8 mouse cellular contexts compared by ENCODE assay signal in the genomic region with DNA sequence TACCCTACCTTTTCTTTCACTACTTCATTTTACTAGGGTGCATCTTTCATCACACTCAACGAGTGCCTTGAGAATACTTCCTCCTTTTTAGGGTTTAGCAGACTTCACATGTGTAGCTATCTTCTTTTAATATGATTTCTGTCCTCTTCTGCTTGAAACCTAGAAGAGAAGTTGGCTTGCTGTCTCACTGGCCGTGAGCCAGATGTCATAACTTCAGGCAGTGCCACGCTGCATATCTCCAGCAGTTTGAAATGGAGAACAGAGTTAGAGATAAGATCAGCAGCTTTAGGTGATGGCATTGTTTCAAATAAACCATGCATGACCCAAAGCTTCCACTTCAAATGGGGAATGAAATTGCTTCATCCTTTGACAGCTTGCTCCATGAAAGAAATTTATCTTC.
A peak's percentile ranks its signal among the peaks of the same experiment; 100 is the strongest.
DNase-seq lines count a peak whose midpoint lies in the region; ATAC-seq and TF ChIP-seq lines count a peak whose summit lies in the region.

No protein-coding gene starts in this region.

- no peaks in the 10 kb centered on the region for H3K36me3 ChIP-seq in heart, embryonic 13.5 days
- no peaks in the 10 kb centered on the region for H3K36me3 ChIP-seq in lung, postnatal 0 days (ENCODE audit: insufficient read depth, low read length)
- no peaks in the 10 kb centered on the region for H3K36me3 ChIP-seq in liver, postnatal 0 days (replicated peaks; ENCODE audit: insufficient read depth, low read length)

- ATAC-seq in heart, embryonic 13.5 days (ENCODE audit: extremely low read depth, insufficient number of reproducible peaks, low FRiP score, low TSS enrichment), result no peak
- ATAC-seq in lung, postnatal 0 days, result peak; percentile 77
- ATAC-seq in liver, postnatal 0 days, result no peak

- no peak for TF ChIP-seq CTCF in lung, postnatal 0 days (IDR thresholded peaks at IDR 0.05)
- TF ChIP-seq CTCF in liver, postnatal 0 days (IDR thresholded peaks at IDR 0.05; ENCODE audit: low read depth), result no peak

- H3K4me3 ChIP-seq in heart, embryonic 13.5 days, result no peak overlapping the region
- no peak overlapping the region for H3K4me3 ChIP-seq in lung, postnatal 0 days (ENCODE audit: low read depth, low read length)
- H3K4me3 ChIP-seq in liver, postnatal 0 days (ENCODE audit: low read depth, low read length), result no peak overlapping the region

- no peaks in the 10 kb centered on the region for H3K27me3 ChIP-seq in heart, embryonic 13.5 days (replicated peaks)
- H3K27me3 ChIP-seq in lung, postnatal 0 days (replicated peaks; ENCODE audit: insufficient read depth, low read length), result no peaks in the 10 kb centered on the region
- H3K27me3 ChIP-seq in liver, postnatal 0 days (ENCODE audit: insufficient read depth, low read length), result no peaks in the 10 kb centered on the region

- intact Hi-C loops in heart, postnatal 25 days (cut with DNase I), result loop anchor here (5.0 kb wide), 1 partner anchor 35 kb away; no protein-coding TSS in a partner anchor
- intact Hi-C loops in heart, postnatal 14 days (cut with DNase I), result no loop called here

- H3K9me3 ChIP-seq in heart, embryonic 13.5 days, result no peaks in the 10 kb centered on the region
- H3K9me3 ChIP-seq in lung, postnatal 0 days (ENCODE audit: low read length), result no peaks in the 10 kb centered on the region
- H3K9me3 ChIP-seq in liver, postnatal 0 days (ENCODE audit: low read length), result no peaks in the 10 kb centered on the region

- no peak for DNase-seq in heart, postnatal 25 days (ENCODE audit: low spot score)
- DNase-seq in NIH3T3 (ENCODE audit: low read depth) (peak; percentile 56), liver (no peak)
- DNase-seq in heart, postnatal 14 days, result peak; percentile 39 to 41
- peak; percentile 76 for DNase-seq in lung, postnatal 0 days (ENCODE audit: low spot score)
- DNase-seq in right cerebral cortex, postnatal 25 days, result no peak
- DNase-seq in liver, postnatal 0 days, result no peak

- H3K4me2 ChIP-seq in heart, embryonic 13.5 days, result no peak overlapping the region
- no peak overlapping the region for H3K4me2 ChIP-seq in lung, postnatal 0 days (replicated peaks; ENCODE audit: low read depth, low read length)
- H3K4me2 ChIP-seq in liver, postnatal 0 days (ENCODE audit: low read depth, low read length), result no peak overlapping the region

- 30% methylated on average over 3 of the region's 3 CpGs for WGBS in heart, embryonic 13.5 days
- WGBS in lung, postnatal 0 days, result 22% methylated on average over 3 of the region's 3 CpGs
- WGBS in liver, postnatal 0 days (ENCODE audit: insufficient replicate concordance), result 29% methylated on average over 3 of the region's 3 CpGs

- peak; percentile 75; the same call in 1 of the 2 replicates for TF ChIP-seq EP300 in lung, postnatal 0 days (IDR thresholded peaks at IDR 0.05)
- no peak for TF ChIP-seq EP300 in liver, postnatal 0 days (IDR thresholded peaks at IDR 0.05; ENCODE audit: low read depth)

- H3K27ac ChIP-seq in heart, embryonic 13.5 days (replicated peaks), result peak overlapping the region; percentile 73
- no peak overlapping the region for H3K27ac ChIP-seq in lung, postnatal 0 days (ENCODE audit: low read length)
- no peak overlapping the region for H3K27ac ChIP-seq in liver, postnatal 0 days (ENCODE audit: low read depth)

- peaks cover 18% of the 10 kb centered on the region for H3K4me1 ChIP-seq in heart, embryonic 13.5 days
- no peaks in the 10 kb centered on the region for H3K4me1 ChIP-seq in lung, postnatal 0 days (ENCODE audit: insufficient read depth, low read depth, low read length)
- H3K4me1 ChIP-seq in liver, postnatal 0 days (ENCODE audit: insufficient read depth), result no peaks in the 10 kb centered on the region

- H3K9ac ChIP-seq in heart, embryonic 13.5 days, result no peak overlapping the region
- H3K9ac ChIP-seq in lung, postnatal 0 days (replicated peaks; ENCODE audit: low read depth), result no peak overlapping the region
- no peak overlapping the region for H3K9ac ChIP-seq in liver, postnatal 0 days (replicated peaks)

Comparison
In these comparisons a context has a peak if more than half of its experiments do, and no peak if none do; other contexts are left out.
1. DNase-seq: peak in NIH3T3 (single experiment), heart, postnatal 14 days (2 of 2) and lung, postnatal 0 days (single experiment); none in heart, postnatal 25 days (single experiment), right cerebral cortex, postnatal 25 days (single experiment), liver (single experiment) and liver, postnatal 0 days (single experiment).